Mouse (Mus musculus): Measurements from ENCODE around the gene Adam10.

Gene Adam10

DNA sequence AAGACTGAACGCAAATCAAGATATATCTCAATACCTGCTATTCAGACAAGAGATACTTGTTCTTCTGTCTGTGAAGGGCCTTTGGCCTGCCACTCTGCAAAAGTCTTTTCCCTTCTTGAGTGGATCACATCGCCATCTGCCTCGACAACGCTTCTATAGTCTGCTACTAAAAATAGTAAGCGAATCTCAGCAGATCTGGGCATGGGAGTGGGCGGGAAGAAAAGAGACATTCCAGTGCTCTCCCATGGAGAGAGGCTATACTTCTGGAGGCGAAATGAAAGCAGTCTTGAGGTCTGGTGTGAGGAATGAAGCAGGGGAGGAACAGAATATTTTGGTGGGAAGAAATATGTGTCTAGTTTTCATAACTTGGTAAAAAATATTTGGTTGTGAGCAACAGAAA, 109.9 kb downstream of the Adam10 start:
- no peak for DNase-seq (ENCODE audit: low read depth, low spot score)

DNA sequence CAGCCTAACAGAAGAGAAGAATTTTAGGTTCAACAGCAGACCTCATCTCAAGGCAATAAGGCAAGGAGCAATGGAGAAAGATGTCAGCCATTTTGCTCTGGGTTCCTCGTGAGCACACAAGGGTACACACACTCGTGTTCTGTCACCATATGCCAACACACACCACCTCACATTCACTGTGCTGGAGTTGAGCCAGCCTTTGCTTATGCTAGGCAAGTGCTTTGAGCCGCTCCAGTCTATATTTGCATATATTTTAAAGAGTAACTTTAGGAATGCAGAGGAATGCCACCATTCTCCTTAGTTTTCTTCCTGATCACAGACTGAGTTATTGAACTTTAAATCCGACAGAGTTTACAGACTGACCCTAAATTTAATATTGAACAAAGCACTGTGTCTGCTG, 111.8 kb downstream of the Adam10 start:
- no peak for DNase-seq (ENCODE audit: low read depth, low spot score)

DNA sequence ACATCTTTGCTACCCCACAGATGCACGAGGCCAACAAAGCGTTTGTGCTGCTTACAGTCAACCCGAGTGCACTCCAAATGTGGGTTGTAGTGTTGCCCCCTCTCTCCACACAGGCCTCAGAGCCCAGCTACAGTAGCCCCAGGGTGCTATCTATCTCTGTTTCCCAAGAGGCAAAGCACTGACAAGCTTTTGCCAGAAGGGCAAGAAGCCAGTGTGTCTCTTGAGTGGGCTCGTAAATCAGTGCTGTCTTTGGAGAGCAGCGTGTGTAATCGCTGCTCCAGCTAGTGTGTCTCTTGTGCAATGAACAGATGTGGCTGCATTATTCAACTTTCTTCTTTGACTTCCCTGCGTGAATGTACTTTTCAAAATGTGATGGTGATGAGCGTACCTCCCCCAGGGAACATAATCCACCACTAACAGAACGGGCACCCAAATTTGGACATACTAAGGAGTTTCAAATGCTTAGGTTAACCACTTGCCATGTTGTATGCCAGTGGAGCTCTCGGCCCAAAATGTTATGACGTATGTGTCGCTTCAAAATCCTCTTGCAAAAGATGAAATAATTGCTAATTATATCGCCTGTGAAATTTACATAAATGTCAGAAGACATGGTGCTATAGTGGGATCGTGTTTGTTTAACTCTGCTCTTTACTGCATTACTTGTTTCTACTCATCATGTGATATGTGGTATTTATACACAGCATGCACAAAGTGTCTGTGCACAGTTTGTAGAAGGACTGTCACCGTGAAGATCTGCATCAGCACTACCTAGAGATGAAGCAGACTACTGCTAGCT, 116.0 kb downstream of the Adam10 start:
- no peak for DNase-seq (ENCODE audit: low read depth, low spot score)

- peak; percentile 96 for DNase-seq (ENCODE audit: low read depth, low spot score)
Observed at GRCm38 (mm10) chr9:70795439-70795757, 116.6 kb downstream of the Adam10 start.

- no peak for DNase-seq (ENCODE audit: low read depth, low spot score)
Observed at GRCm38 (mm10) chr9:70800588-70801315, 122.0 kb downstream of the Adam10 start.

GRCm38 (mm10) chr9:70801761-70802160, 123.0 kb downstream of the Adam10 start:
- DNase-seq (ENCODE audit: low read depth, low spot score) = no peak

DNA sequence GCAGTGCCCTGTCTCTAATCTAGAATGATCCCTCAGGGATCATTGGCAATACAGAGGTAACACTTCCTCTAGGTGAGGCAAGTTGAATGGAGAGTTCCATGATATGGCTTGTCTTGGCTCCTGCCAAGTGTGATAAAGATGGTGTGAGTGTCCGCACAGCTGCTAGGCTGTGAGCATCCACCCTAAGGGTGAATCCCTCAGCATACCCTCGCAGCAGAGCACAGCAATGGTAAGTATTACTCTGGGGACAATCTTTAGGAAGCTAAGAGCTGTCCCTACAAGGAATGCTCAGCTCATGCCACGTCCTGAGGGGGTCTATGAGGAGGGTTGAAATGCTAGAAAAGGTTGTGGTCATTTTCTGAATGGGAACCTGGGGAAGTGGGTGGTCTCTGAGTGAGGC, 124.0 kb downstream of the Adam10 start:
- no peak for DNase-seq (ENCODE audit: low read depth, low spot score)

DNA sequence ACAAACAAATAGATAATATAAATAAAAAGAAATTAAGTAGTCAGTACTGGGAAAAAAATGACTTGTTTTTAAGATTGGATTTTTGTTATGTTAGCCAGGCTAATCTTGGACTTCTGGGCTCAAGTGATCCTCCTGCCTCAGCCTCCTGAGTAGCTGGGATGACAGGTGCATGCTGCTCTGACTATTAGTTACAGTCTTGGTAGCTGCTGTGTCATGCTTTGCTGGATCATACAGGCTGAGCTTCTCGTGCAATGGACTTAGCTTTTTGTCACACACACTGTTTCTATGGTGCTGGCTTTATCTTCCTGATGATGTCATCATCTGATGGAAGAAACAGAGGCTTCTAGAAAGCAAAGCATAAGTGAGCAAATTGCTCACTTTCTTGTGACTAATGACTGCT, 127.3 kb downstream of the Adam10 start:
- DNase-seq (ENCODE audit: low read depth, low spot score) = no peak

GRCm38 (mm10) chr9:70807714-70808113, 128.9 kb downstream of the Adam10 start:
- no peak for DNase-seq (ENCODE audit: low read depth, low spot score)

- no peak for DNase-seq (ENCODE audit: low read depth, low spot score)
Observed at GRCm38 (mm10) chr9:70812551-70812950, 133.8 kb downstream of the Adam10 start.

GRCm38 (mm10) chr9:70816701-70817305, 138.0 kb downstream of the Adam10 start:
- peak; percentile 28 for DNase-seq (ENCODE audit: low read depth, low spot score)

DNA sequence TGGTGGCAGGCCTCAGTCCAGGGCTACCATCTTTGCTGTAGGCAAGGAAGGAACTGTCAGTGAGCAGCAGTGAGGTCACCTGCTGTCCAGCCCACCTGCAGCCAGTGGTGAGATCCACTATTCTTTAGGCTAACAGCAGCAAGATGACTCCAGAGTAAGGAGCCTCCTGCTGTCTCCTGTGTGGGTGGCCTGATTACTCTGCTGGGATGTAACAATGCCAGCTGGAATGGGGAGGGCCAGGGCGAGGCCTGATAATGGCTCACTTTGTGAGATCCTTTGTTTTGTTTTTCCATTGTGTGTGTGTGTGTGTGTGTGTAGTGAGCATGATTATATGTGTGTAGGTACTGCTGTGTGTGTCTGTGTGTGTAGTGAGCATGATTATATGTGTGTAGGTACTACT, 138.6 kb downstream of the Adam10 start:
- peak; percentile 89 for DNase-seq (ENCODE audit: low read depth, low spot score)

DNA sequence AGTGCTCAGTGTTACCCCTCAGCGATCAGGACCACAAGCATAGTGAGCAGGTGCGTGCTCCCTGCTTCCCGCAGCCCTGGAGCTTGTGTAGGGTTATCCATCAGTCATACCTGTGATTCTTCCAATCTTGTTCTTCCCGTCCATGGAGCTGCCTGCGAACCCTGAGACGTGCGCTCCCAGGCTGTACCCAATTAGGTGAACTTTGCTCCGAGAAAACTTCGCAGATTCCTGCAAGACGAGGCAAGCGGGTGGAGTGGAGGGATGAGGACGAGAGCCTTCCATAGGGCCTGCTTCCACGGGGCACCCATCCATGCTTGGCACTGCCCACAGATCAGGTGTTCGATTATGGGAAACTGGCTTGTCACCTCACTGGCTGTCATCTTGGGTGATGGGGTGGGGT, 139.9 kb downstream of the Adam10 start:
- no peak for DNase-seq (ENCODE audit: low read depth, low spot score)

- no peak for DNase-seq (ENCODE audit: low read depth, low spot score)
Observed at GRCm38 (mm10) chr9:70824103-70824502, 145.3 kb downstream of the Adam10 start.

GRCm38 (mm10) chr9:70827911-70828310, 149.1 kb downstream of the Adam10 start:
- no peak for DNase-seq (ENCODE audit: low read depth, low spot score)
